Mouse (Mus musculus): ENCODE data around the gene Ppfibp1. TPM values are rescaled to one million over a fixed set of nuclear protein-coding genes. Genes with fewer than 3 reads are reported as not detected.

Ppfibp1 gene
- polyA plus RNA-seq, 1 experiment from 2014 or later: 15.9 TPM

DNA sequence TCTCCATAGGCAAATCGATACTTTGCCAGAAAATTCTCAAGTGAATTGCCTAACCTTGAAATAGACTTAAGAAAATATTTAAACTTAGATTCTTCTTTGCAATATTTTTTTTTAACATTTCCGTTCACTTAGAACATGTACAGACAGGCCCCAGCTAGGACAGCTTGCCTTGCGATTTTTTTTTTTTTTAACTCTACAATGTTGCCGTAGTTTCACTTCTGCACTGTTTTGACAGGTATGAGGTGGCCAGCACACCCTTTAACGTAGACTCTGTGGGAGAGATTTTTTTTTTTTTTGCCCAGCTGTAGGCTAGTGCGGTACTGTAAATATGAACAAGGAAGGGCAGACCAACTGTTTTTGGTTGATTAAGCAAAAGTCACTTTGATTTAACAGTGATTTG, 122.1 kb downstream of the Ppfibp1 start:
- Histone ChIP-seq H3K27me3 (replicated peaks; ENCODE audit: control insufficient read depth, insufficient read depth, low read length) (no peaks in the 10 kb centered on the region), H3K9me3 (ENCODE audit: control insufficient read depth, low read length) (no peaks in the 10 kb centered on the region), H3K4me1 (ENCODE audit: control insufficient read depth, insufficient read depth, low read depth, low read length) (no peaks in the 10 kb centered on the region), H3K36me3 (ENCODE audit: control insufficient read depth, insufficient read depth, low read length) (no peaks in the 10 kb centered on the region), H3K4me3 (ENCODE audit: low read length) (no peak overlapping the region), H3K9ac (ENCODE audit: low read depth, low read length) (no peak overlapping the region), H3K4me2 (ENCODE audit: low read length) (no peak overlapping the region), H3K27ac (ENCODE audit: low read depth, low read length) (no peak overlapping the region)
- WGBS: 89% methylated on average over 6 of the region's 6 CpGs
- ATAC-seq: no peak

DNA sequence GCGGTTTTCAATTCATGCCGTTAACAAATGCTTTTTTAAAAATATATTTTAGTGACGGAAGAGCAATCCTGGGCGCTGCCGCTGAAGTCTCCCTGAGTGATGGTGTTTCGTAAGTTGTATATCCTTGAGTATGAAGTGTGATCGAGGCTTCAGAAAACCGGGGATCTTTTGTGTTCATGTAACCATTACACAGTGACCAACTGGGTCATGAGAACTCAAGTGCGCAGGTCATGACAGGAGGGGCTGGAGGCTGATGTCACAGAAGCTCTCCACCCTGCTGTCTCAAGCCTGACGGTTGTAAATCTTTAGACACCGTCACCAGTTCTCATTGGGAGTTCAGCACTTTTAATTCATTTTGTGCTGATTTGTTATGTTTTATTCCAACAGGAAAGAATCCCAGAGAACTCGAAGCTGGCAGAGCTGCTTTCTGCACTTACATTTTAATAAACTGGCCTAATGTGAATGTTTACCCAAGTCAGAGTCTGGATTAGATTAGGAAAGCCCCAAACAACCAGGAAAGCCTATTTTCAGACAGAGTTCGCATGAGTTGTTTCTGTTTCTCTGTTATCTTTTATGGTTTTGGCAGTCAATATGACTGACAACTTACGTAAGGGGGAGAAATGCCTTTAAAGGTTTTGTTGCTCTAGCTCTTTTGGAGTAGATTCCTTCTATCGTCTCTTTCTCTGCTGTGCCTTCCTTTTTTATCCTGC, 122.7 kb downstream of the Ppfibp1 start:
- H3K9ac ChIP-seq (ENCODE audit: low read depth, low read length): no peak overlapping the region
- no peak overlapping the region for H3K4me2 ChIP-seq (ENCODE audit: low read length)
- no peaks in the 10 kb centered on the region for H3K36me3 ChIP-seq (ENCODE audit: control insufficient read depth, insufficient read depth, low read length)
- no peak overlapping the region for H3K27ac ChIP-seq (ENCODE audit: low read depth, low read length)
- no peak for ATAC-seq
- no peaks in the 10 kb centered on the region for H3K27me3 ChIP-seq (replicated peaks; ENCODE audit: control insufficient read depth, insufficient read depth, low read length)
- H3K9me3 ChIP-seq (ENCODE audit: control insufficient read depth, low read length): no peaks in the 10 kb centered on the region
- no peak overlapping the region for H3K4me3 ChIP-seq (ENCODE audit: low read length)
- H3K4me1 ChIP-seq (ENCODE audit: control insufficient read depth, insufficient read depth, low read depth, low read length): no peaks in the 10 kb centered on the region
- 91% methylated on average over 15 of the region's 15 CpGs for WGBS

DNA sequence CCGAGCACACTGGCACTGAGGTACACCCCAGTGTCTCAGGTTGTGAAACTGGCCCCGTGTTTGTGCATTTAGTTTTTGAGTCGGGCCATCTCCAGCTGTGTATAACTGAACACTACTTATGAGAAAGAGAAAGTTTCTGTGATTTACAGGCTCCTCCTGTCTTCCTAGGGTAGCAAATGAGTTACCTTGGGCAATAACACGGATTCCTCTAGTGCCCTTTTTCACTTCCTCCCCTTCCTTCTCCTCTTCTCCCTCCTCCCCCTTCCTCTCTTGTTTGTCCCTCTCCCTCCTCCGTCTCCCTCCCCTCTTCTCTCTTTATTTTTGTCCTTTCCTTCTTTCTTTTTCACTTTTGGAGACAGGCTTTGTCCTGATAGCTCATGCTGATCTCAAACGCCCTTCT, 123.3 kb downstream of the Ppfibp1 start:
- no peaks in the 10 kb centered on the region for H3K27me3 ChIP-seq (replicated peaks; ENCODE audit: control insufficient read depth, insufficient read depth, low read length)
- 73% methylated on average over 6 of the region's 6 CpGs for whole genome bisulfite sequencing
- ATAC-seq: no peak
- H3K4me3 ChIP-seq (ENCODE audit: low read length): no peak overlapping the region
- H3K9me3 ChIP-seq (ENCODE audit: control insufficient read depth, low read length): no peaks in the 10 kb centered on the region
- H3K4me2 ChIP-seq (ENCODE audit: low read length): no peak overlapping the region
- H3K4me1 ChIP-seq (ENCODE audit: control insufficient read depth, insufficient read depth, low read depth, low read length): no peaks in the 10 kb centered on the region
- no peak overlapping the region for H3K27ac ChIP-seq (ENCODE audit: low read depth, low read length)
- H3K9ac ChIP-seq (ENCODE audit: low read depth, low read length): no peak overlapping the region
- no peaks in the 10 kb centered on the region for H3K36me3 ChIP-seq (ENCODE audit: control insufficient read depth, insufficient read depth, low read length)

DNA sequence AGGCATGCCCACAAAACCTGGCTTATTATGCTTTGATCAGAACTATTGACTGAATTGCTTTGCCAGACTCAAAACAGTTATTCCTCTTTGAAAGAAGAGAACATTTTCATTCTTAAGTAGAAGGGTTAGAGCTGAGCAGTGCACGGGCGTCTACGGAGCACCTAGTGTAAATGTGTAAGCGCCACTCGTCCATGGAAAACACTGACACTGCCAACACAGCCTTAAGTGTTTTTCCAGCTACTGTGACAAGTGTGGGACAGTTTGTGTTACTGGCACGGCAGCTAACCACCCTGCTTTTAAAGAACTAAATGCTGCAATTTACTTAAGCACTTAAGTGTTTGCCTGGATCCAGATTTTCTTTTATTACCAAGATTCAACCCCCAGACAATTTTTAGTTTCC, 123.7 kb downstream of the Ppfibp1 start:
- no peak overlapping the region for H3K4me2 ChIP-seq (ENCODE audit: low read length)
- H3K4me3 ChIP-seq (ENCODE audit: low read length): no peak overlapping the region
- no peaks in the 10 kb centered on the region for H3K4me1 ChIP-seq (ENCODE audit: control insufficient read depth, insufficient read depth, low read depth, low read length)
- no peak for ATAC-seq
- no peaks in the 10 kb centered on the region for H3K36me3 ChIP-seq (ENCODE audit: control insufficient read depth, insufficient read depth, low read length)
- H3K9me3 ChIP-seq (ENCODE audit: control insufficient read depth, low read length): no peaks in the 10 kb centered on the region
- 85% methylated on average over 6 of the region's 6 CpGs for WGBS
- H3K9ac ChIP-seq (ENCODE audit: low read depth, low read length): no peak overlapping the region
- no peak overlapping the region for H3K27ac ChIP-seq (ENCODE audit: low read depth, low read length)
- no peaks in the 10 kb centered on the region for H3K27me3 ChIP-seq (replicated peaks; ENCODE audit: control insufficient read depth, insufficient read depth, low read length)

DNA sequence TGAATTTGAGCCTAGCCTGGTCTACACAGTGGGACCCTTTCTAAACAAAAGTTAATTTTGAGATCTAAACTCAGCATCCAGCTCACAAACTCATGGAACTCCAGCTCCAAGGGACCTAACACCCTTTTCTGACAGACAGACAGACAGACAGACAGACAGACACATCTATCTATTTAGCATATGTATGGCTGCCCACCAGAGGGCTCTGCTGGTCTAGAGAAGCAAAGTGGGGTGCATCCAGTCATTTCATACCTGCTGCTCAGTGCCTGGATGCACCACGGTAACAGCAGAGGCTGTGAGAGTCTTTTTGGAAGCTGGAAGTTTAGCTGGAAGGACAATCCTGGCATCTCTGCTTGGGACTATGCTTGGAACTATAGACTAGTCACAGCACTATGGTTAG, 125.3 kb downstream of the Ppfibp1 start:
- Histone ChIP-seq H3K4me1 (ENCODE audit: control insufficient read depth, insufficient read depth, low read depth, low read length) (no peaks in the 10 kb centered on the region), H3K36me3 (ENCODE audit: control insufficient read depth, insufficient read depth, low read length) (no peaks in the 10 kb centered on the region), H3K4me2 (ENCODE audit: low read length) (no peak overlapping the region), H3K9ac (ENCODE audit: low read depth, low read length) (no peak overlapping the region), H3K9me3 (ENCODE audit: control insufficient read depth, low read length) (no peaks in the 10 kb centered on the region), H3K4me3 (ENCODE audit: low read length) (no peak overlapping the region), H3K27me3 (replicated peaks; ENCODE audit: control insufficient read depth, insufficient read depth, low read length) (no peaks in the 10 kb centered on the region), H3K27ac (ENCODE audit: low read depth, low read length) (no peak overlapping the region)
- WGBS: 72% methylated on average over 1 of the region's 1 CpGs
- ATAC-seq: no peak

DNA sequence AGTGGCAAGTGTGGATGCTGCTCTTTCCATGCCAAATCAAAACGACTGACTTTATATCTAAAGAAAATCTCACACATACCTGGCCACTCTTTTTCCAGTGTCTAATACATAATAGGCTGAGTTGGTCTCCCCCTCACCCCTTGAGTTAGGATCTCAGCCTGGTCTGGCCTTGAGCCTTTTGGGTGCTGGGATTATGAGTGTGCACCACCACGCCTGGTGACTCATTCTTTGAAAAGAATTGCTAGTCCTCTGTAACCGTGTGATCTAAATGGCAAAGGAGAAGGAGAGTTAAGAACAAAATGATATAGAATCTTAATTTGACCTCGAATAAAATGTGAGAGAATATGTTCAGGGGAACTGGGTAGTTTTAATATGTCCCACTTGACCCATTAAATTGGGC, 129.6 kb downstream of the Ppfibp1 start:
- Histone ChIP-seq H3K4me2 (ENCODE audit: low read length) (no peak overlapping the region), H3K27me3 (replicated peaks; ENCODE audit: control insufficient read depth, insufficient read depth, low read length) (no peaks in the 10 kb centered on the region), H3K9me3 (ENCODE audit: control insufficient read depth, low read length) (no peaks in the 10 kb centered on the region), H3K4me1 (ENCODE audit: control insufficient read depth, insufficient read depth, low read depth, low read length) (no peaks in the 10 kb centered on the region), H3K36me3 (ENCODE audit: control insufficient read depth, insufficient read depth, low read length) (no peaks in the 10 kb centered on the region), H3K4me3 (ENCODE audit: low read length) (no peak overlapping the region), H3K9ac (ENCODE audit: low read depth, low read length) (no peak overlapping the region), H3K27ac (ENCODE audit: low read depth, low read length) (no peak overlapping the region)
- WGBS: 88% methylated on average over 4 of the region's 4 CpGs
- ATAC-seq: no peak

DNA sequence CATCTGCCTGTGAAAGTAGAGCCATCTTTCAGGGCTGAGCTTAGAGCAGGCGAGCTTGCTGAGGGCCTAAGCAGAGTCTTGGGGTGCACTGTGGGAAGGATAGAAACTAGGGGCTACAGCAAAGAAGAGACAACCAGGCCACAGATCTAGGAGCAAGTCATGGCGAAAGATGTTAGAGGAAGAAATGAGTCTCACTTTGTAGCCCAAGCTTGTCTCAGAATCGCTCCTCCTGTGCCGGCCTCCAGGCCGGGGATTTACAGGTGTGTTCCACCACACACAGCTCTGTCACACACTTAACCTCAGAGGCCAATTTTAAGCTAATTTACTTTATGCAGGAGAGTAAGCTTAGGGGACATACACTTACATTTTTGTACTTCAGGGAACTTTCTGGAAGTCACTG, 130.1 kb downstream of the Ppfibp1 start:
- Histone ChIP-seq H3K27me3 (replicated peaks; ENCODE audit: control insufficient read depth, insufficient read depth, low read length) (no peaks in the 10 kb centered on the region), H3K9ac (ENCODE audit: low read depth, low read length) (no peak overlapping the region), H3K27ac (ENCODE audit: low read depth, low read length) (no peak overlapping the region), H3K36me3 (ENCODE audit: control insufficient read depth, insufficient read depth, low read length) (no peaks in the 10 kb centered on the region), H3K4me2 (ENCODE audit: low read length) (no peak overlapping the region), H3K9me3 (ENCODE audit: control insufficient read depth, low read length) (no peaks in the 10 kb centered on the region), H3K4me3 (ENCODE audit: low read length) (no peak overlapping the region), H3K4me1 (ENCODE audit: control insufficient read depth, insufficient read depth, low read depth, low read length) (no peaks in the 10 kb centered on the region)
- 96% methylated on average over 5 of the region's 5 CpGs for WGBS
- ATAC-seq: no peak

DNA sequence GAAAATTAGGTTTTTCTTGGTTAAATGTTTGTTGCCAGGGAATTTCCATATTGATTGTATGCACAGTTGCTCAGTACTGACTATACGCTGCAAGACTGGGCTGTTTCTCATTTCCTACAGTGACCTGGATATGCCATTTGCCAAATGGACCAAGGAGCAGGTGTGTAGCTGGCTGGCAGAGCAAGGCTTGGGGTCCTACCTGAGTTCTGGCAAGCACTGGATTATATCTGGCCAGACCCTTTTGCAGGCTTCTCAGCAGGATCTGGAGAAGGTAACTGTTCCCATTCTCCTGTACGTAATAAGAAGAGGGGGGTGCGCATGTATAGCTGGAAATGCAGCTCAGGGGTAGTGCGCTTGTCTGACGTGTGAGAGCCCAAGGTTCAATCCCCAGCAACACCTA, 132.9 kb downstream of the Ppfibp1 start:
- H3K36me3 ChIP-seq (ENCODE audit: control insufficient read depth, insufficient read depth, low read length): no peaks in the 10 kb centered on the region
- whole genome bisulfite sequencing: 94% methylated on average over 5 of the region's 5 CpGs

DNA sequence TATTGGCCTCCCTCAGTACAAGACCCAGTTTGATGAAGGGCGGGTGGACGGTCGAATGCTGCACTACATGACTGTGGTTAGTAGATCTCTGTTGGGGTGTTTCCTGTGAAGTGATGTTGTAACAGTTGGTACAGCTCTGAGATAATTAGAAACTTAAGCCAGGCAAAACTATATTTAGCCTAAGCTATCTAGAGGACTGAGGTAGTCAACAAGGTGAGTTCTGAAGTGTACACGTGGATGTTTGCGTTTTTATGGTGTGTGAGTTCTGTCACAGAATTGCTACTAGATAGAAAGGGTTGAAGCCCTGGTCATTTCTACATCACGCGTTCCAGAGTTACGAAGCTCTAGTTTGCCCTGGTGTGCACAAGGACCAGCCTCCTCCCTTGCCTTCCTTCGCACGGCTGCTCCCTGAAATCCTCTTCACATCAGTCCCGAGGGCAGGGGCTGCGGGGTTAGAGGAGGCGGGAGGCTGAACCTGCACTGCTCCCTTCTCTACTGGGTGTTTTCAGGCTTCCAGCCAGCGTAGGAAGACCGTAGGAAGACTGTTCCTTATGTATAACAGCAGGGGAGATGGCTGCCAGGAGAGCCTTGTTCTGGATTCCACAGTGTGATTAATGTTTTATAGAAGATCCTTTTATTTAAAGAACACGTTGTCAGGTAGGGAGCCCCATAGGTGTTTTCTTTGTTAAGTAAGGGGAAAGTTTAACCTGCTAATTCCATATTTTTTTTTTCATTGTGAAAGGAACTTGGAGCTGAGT, 134.3 kb downstream of the Ppfibp1 start:
- H3K9me3 ChIP-seq (ENCODE audit: control insufficient read depth, low read length): no peaks in the 10 kb centered on the region
- H3K4me2 ChIP-seq (ENCODE audit: low read length): no peak overlapping the region
- H3K27ac ChIP-seq (ENCODE audit: low read depth, low read length): no peak overlapping the region
- H3K36me3 ChIP-seq (ENCODE audit: control insufficient read depth, insufficient read depth, low read length): no peaks in the 10 kb centered on the region
- ATAC-seq: no peak
- 85% methylated on average over 16 of the region's 16 CpGs for WGBS
- H3K9ac ChIP-seq (ENCODE audit: low read depth, low read length): no peak overlapping the region
- no peaks in the 10 kb centered on the region for H3K4me1 ChIP-seq (ENCODE audit: control insufficient read depth, insufficient read depth, low read depth, low read length)
- no peak overlapping the region for H3K4me3 ChIP-seq (ENCODE audit: low read length)
- no peaks in the 10 kb centered on the region for H3K27me3 ChIP-seq (replicated peaks; ENCODE audit: control insufficient read depth, insufficient read depth, low read length)

More for the DNA sequence above, 132.9 kb downstream of the Ppfibp1 start:
- Histone ChIP-seq H3K9ac (ENCODE audit: low read depth, low read length) (no peak overlapping the region), H3K4me3 (ENCODE audit: low read length) (no peak overlapping the region), H3K27ac (ENCODE audit: low read depth, low read length) (no peak overlapping the region), H3K9me3 (ENCODE audit: control insufficient read depth, low read length) (no peaks in the 10 kb centered on the region), H3K27me3 (replicated peaks; ENCODE audit: control insufficient read depth, insufficient read depth, low read length) (no peaks in the 10 kb centered on the region), H3K4me1 (ENCODE audit: control insufficient read depth, insufficient read depth, low read depth, low read length) (no peaks in the 10 kb centered on the region), H3K4me2 (ENCODE audit: low read length) (no peak overlapping the region)
- ATAC-seq: no peak
